Mouse (Mus musculus): ENCODE data around the gene Rgs21. TPM values are rescaled to one million over a fixed set of nuclear protein-coding genes. Genes with fewer than 3 reads are reported as not detected.

The Rgs21 gene
- polyA plus RNA-seq, 1 experiment from 2014 or later, result not detected

- H3K4me3 ChIP-seq (replicated peaks; ENCODE audit: low read depth, low read length), result no peak overlapping the region
- no peak for ATAC-seq (ENCODE audit: low FRiP score, low TSS enrichment)
- no peaks in the 10 kb centered on the region for H3K27me3 ChIP-seq (ENCODE audit: control insufficient read depth, insufficient read depth, low read length)
- H3K4me2 ChIP-seq (ENCODE audit: low read length), result no peak overlapping the region
- no peaks in the 10 kb centered on the region for H3K36me3 ChIP-seq (ENCODE audit: control insufficient read depth, insufficient read depth, low read length)
- no peak overlapping the region for H3K9ac ChIP-seq (replicated peaks; ENCODE audit: low read length)
- no peaks in the 10 kb centered on the region for H3K4me1 ChIP-seq (ENCODE audit: control insufficient read depth, insufficient read depth, low read length)
- no peak for DNase-seq
- WGBS, result 81% methylated on average over 5 of the region's 5 CpGs
- H3K27ac ChIP-seq (replicated peaks; ENCODE audit: low read depth, low read length), result no peak overlapping the region
- H3K9me3 ChIP-seq (ENCODE audit: control insufficient read depth, low read length), result no peaks in the 10 kb centered on the region
Observed at GRCm38 (mm10) chr1:144517878-144518426, 49.5 kb downstream of the Rgs21 start.

- ATAC-seq (ENCODE audit: low FRiP score, low TSS enrichment) (no peak), DNase-seq (no peak)
- Histone ChIP-seq H3K4me2 (ENCODE audit: low read length) (no peak overlapping the region), H3K9me3 (ENCODE audit: control insufficient read depth, low read length) (no peaks in the 10 kb centered on the region), H3K27ac (replicated peaks; ENCODE audit: low read depth, low read length) (no peak overlapping the region), H3K36me3 (ENCODE audit: control insufficient read depth, insufficient read depth, low read length) (no peaks in the 10 kb centered on the region), H3K4me3 (replicated peaks; ENCODE audit: low read depth, low read length) (no peak overlapping the region), H3K9ac (replicated peaks; ENCODE audit: low read length) (no peak overlapping the region), H3K4me1 (ENCODE audit: control insufficient read depth, insufficient read depth, low read length) (0 out of 2 replicates have a peak, but pooled peaks cover 2% of the 10 kb centered on the region), H3K27me3 (ENCODE audit: control insufficient read depth, insufficient read depth, low read length) (no peaks in the 10 kb centered on the region)
- WGBS, result 81% methylated on average over 1 of the region's 1 CpGs
Observed at GRCm38 (mm10) chr1:144502241-144502640, 65.2 kb downstream of the Rgs21 start.

- Histone ChIP-seq H3K27me3 (ENCODE audit: control insufficient read depth, insufficient read depth, low read length) (no peaks in the 10 kb centered on the region), H3K27ac (replicated peaks; ENCODE audit: low read depth, low read length) (no peak overlapping the region), H3K9ac (replicated peaks; ENCODE audit: low read length) (no peak overlapping the region), H3K36me3 (ENCODE audit: control insufficient read depth, insufficient read depth, low read length) (no peaks in the 10 kb centered on the region), H3K4me1 (ENCODE audit: control insufficient read depth, insufficient read depth, low read length) (0 out of 2 replicates have a peak, but pooled peaks cover 2% of the 10 kb centered on the region), H3K4me2 (ENCODE audit: low read length) (no peak overlapping the region), H3K4me3 (replicated peaks; ENCODE audit: low read depth, low read length) (no peak overlapping the region), H3K9me3 (ENCODE audit: control insufficient read depth, low read length) (no peaks in the 10 kb centered on the region)
- DNase-seq (no peak), ATAC-seq (ENCODE audit: low FRiP score, low TSS enrichment) (no peak)
- WGBS, result 93% methylated on average over 4 of the region's 4 CpGs
Observed at GRCm38 (mm10) chr1:144500423-144500822, 67.0 kb downstream of the Rgs21 start.

- Histone ChIP-seq H3K9me3 (ENCODE audit: control insufficient read depth, low read length) (no peaks in the 10 kb centered on the region), H3K4me1 (ENCODE audit: control insufficient read depth, insufficient read depth, low read length) (0 out of 2 replicates have a peak, but pooled peaks cover 2% of the 10 kb centered on the region), H3K36me3 (ENCODE audit: control insufficient read depth, insufficient read depth, low read length) (no peaks in the 10 kb centered on the region), H3K4me2 (ENCODE audit: low read length) (no peak overlapping the region), H3K9ac (replicated peaks; ENCODE audit: low read length) (no peak overlapping the region), H3K4me3 (replicated peaks; ENCODE audit: low read depth, low read length) (no peak overlapping the region), H3K27me3 (ENCODE audit: control insufficient read depth, insufficient read depth, low read length) (no peaks in the 10 kb centered on the region), H3K27ac (replicated peaks; ENCODE audit: low read depth, low read length) (no peak overlapping the region)
- ATAC-seq (ENCODE audit: low FRiP score, low TSS enrichment), result no peak
- WGBS, result 79% methylated on average over 1 of the region's 1 CpGs
- no peak for DNase-seq
Observed at GRCm38 (mm10) chr1:144499719-144500118, 67.7 kb downstream of the Rgs21 start.

GRCm38 (mm10) chr1:144498725-144499124 lies 68.7 kb downstream of the Rgs21 start:
- Histone ChIP-seq H3K4me2 (ENCODE audit: low read length) (no peak overlapping the region), H3K36me3 (ENCODE audit: control insufficient read depth, insufficient read depth, low read length) (no peaks in the 10 kb centered on the region), H3K4me1 (ENCODE audit: control insufficient read depth, insufficient read depth, low read length) (0 out of 2 replicates have a peak, but pooled peaks cover 2% of the 10 kb centered on the region), H3K27me3 (ENCODE audit: control insufficient read depth, insufficient read depth, low read length) (no peaks in the 10 kb centered on the region), H3K27ac (replicated peaks; ENCODE audit: low read depth, low read length) (no peak overlapping the region), H3K9ac (replicated peaks; ENCODE audit: low read length) (no peak overlapping the region), H3K9me3 (ENCODE audit: control insufficient read depth, low read length) (no peaks in the 10 kb centered on the region), H3K4me3 (replicated peaks; ENCODE audit: low read depth, low read length) (no peak overlapping the region)
- ATAC-seq (ENCODE audit: low FRiP score, low TSS enrichment) (no peak), DNase-seq (no peak)

- H3K27me3 ChIP-seq (ENCODE audit: control insufficient read depth, insufficient read depth, low read length), result no peaks in the 10 kb centered on the region
- ATAC-seq (ENCODE audit: low FRiP score, low TSS enrichment), result no peak
- H3K27ac ChIP-seq (replicated peaks; ENCODE audit: low read depth, low read length), result no peak overlapping the region
- H3K9me3 ChIP-seq (ENCODE audit: control insufficient read depth, low read length), result no peaks in the 10 kb centered on the region
- H3K4me3 ChIP-seq (replicated peaks; ENCODE audit: low read depth, low read length), result no peak overlapping the region
- H3K36me3 ChIP-seq (ENCODE audit: control insufficient read depth, insufficient read depth, low read length), result no peaks in the 10 kb centered on the region
- no peak for DNase-seq
- WGBS, result 47% methylated on average over 3 of the region's 3 CpGs
- no peak overlapping the region for H3K4me2 ChIP-seq (ENCODE audit: low read length)
- no peak overlapping the region for H3K9ac ChIP-seq (replicated peaks; ENCODE audit: low read length)
- 0 out of 2 replicates have a peak, but pooled peaks cover 2% of the 10 kb centered on the region for H3K4me1 ChIP-seq (ENCODE audit: control insufficient read depth, insufficient read depth, low read length)
Observed at GRCm38 (mm10) chr1:144498051-144498450, 69.4 kb downstream of the Rgs21 start.

- Histone ChIP-seq H3K4me1 (ENCODE audit: control insufficient read depth, insufficient read depth, low read length) (no peaks in the 10 kb centered on the region), H3K9ac (replicated peaks; ENCODE audit: low read length) (no peak overlapping the region), H3K4me3 (replicated peaks; ENCODE audit: low read depth, low read length) (no peak overlapping the region), H3K36me3 (ENCODE audit: control insufficient read depth, insufficient read depth, low read length) (no peaks in the 10 kb centered on the region), H3K4me2 (ENCODE audit: low read length) (no peak overlapping the region), H3K27ac (replicated peaks; ENCODE audit: low read depth, low read length) (no peak overlapping the region), H3K27me3 (ENCODE audit: control insufficient read depth, insufficient read depth, low read length) (no peaks in the 10 kb centered on the region), H3K9me3 (ENCODE audit: control insufficient read depth, low read length) (no peaks in the 10 kb centered on the region)
- DNase-seq (no peak), ATAC-seq (ENCODE audit: low FRiP score, low TSS enrichment) (no peak)
- WGBS, result 98% methylated on average over 1 of the region's 1 CpGs
Observed at GRCm38 (mm10) chr1:144493336-144493735, 74.1 kb downstream of the Rgs21 start.

- no peak overlapping the region for H3K9ac ChIP-seq (replicated peaks; ENCODE audit: low read length)
- H3K27me3 ChIP-seq (ENCODE audit: control insufficient read depth, insufficient read depth, low read length), result no peaks in the 10 kb centered on the region
- DNase-seq (no peak), ATAC-seq (ENCODE audit: low FRiP score, low TSS enrichment) (no peak)
- no peak overlapping the region for H3K4me3 ChIP-seq (replicated peaks; ENCODE audit: low read depth, low read length)
- no peak overlapping the region for H3K27ac ChIP-seq (replicated peaks; ENCODE audit: low read depth, low read length)
- H3K4me1 ChIP-seq (ENCODE audit: control insufficient read depth, insufficient read depth, low read length), result no peaks in the 10 kb centered on the region
- H3K36me3 ChIP-seq (ENCODE audit: control insufficient read depth, insufficient read depth, low read length), result no peaks in the 10 kb centered on the region
- H3K4me2 ChIP-seq (ENCODE audit: low read length), result no peak overlapping the region
- WGBS, result 74% methylated on average over 5 of the region's 5 CpGs
- no peaks in the 10 kb centered on the region for H3K9me3 ChIP-seq (ENCODE audit: control insufficient read depth, low read length)
Observed at GRCm38 (mm10) chr1:144488223-144488835, 79.1 kb downstream of the Rgs21 start.

All from midbrain, embryonic 14.5 days (tissue).